Mouse (Mus musculus): ENCODE measurements around the gene Olfr1272.
"Not testable (repeated sequence)": the region's sequence is repeated elsewhere in the genome, so short reads cannot be mapped to it uniquely, and the experiment has no call there.

Gene Olfr1272

DNA sequence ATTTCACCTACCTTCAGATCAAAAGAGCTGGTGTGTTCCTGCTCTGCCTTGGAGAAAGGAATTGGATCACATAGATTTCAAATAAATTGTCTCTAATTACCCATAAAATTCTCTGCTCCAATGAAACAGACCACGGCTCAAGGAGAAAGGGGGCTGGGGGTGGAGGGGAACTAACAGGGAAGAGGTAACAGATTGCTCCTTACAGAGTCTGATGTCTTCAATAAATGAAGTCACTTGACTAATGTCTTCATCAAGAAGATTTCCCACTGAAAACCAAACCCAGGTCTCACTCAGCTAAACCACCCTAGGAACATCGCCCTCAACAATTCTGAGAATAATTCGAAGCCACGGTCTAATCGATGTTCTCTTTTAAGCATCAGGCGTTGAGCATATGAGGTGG lies at the start of gene Olfr1272:
Gene Olfr1272 (minus strand): TSS at position 101 of the 400 bp plus-strand sequence.
- DNase-seq (ENCODE audit: low read depth, low spot score): no peak

DNA sequence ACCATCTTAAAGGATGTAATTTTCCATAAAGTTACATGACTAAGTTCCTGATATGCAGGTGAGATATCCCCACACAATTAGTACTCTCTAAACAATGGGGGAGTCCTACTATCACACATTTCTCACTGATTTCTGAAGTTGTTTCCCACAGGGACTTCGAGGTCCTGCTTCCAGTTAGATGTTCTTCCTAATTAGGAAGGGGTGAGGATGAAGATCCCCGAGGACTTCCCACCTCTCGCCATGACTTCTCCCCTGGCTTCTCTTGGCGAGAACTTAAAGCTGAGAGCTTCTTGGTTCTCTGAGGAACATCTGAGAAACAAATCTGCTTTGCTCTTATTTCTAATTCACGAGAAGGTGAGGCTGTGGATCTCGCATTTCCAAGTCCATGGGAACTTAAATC lies 29.3 kb upstream of the Olfr1272 start, which contains the start of gene Gm13769:
Gene Gm13769 (plus strand): TSS at position 301 of the 400 bp plus-strand sequence.
- not testable (repeated sequence) for DNase-seq (ENCODE audit: low read depth, low spot score)

DNA sequence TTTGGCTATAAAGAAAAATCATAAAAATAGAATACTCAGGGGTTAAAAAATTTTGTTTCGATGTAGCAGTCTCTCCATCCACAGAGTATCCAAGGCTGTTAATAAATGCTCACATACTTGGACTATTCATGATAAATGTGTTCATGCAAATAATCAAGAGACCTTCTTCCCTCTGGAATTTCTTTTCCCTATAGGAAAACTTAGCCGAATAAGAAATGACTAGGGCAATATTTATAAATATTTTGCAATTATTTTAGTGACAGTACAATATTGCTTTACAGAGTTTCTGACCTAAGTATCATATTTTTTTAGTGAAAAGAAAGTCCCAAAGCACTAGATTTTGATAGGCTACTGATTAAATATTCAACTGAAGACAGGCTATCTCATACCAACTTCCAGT lies 21.7 kb downstream of the Olfr1272 start, which contains the start of gene Olfr1271:
Gene Olfr1271 (minus strand): TSS at position 101 of the 400 bp plus-strand sequence.
- no peak for DNase-seq (ENCODE audit: low read depth, low spot score)

DNA sequence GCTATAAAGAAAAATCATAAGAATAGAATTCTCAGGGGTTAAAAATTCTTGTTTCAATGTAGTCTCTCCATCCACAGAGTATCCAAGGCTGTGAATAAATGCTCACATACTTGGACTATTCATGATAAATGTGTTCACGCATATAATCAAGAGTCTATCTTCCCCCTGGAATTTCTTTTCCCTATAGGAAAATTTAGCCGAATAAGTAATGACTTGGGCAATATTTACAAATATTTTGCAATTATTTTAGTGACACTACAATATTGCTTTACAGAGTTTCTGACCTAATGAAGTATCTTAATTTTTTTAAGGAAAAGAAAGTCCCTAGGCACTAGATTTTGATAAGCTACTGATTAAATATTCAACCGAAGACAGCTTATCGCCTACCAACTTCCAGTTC lies 35.1 kb downstream of the Olfr1272 start, which contains the start of gene Olfr142:
Gene Olfr142 (minus strand): TSS at position 101 of the 400 bp plus-strand sequence.
- no peak for DNase-seq (ENCODE audit: low read depth, low spot score)
